Mouse (Mus musculus) cerebellum, postnatal 14 days (tissue): Measurements from ENCODE around the gene Crybg2.

ENCODE experiments used
- DNase-seq, 2 experiments: peaks; one replicate each; pipeline ENCODE4 v3.0.0; 2021; ENCODE audit warnings: mixed read lengths in 2 of 2

Gene Crybg2

DNA sequence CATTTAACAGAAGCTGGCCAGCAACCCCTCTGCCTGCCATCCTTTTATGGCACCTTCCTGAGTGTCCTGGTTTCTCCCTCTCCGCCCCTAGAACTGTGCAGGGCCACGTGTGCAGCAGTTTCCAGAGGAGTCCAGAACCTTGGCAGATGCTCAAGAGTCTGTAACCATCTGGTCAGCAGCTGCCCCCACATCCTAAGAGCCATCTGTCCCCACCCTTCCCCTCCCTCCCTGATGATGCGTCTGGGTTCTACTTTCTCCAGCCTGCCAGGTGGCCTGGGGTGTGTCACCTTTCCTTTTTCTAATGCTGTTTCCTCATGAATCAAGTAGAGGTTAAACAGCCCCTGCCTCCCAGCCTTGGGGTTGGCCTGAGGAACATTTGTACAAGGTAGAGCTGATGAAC is 61.7 kb downstream of the Crybg2 start:
- DNase-seq, result no peak

DNA sequence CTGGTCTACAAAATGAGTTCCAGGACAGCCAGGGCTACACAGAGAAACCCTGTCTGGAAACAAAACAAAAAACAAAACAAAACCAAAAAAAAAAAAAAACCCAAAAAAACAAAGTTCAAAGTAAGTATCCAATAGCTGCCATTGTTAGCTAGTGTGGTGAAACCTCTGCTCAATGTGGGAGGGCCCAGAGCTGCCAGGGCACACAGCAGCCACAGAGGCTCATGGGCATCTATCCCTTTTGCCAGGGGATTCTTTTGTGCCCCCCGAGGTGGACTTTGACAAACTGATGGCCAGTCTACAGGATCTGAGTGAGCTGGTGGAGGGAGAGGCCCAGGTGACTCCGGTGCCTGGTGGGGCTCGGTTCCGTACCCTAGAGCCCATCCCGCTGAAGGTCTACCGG is 62.5 kb downstream of the Crybg2 start:
- DNase-seq, result no peak

DNA sequence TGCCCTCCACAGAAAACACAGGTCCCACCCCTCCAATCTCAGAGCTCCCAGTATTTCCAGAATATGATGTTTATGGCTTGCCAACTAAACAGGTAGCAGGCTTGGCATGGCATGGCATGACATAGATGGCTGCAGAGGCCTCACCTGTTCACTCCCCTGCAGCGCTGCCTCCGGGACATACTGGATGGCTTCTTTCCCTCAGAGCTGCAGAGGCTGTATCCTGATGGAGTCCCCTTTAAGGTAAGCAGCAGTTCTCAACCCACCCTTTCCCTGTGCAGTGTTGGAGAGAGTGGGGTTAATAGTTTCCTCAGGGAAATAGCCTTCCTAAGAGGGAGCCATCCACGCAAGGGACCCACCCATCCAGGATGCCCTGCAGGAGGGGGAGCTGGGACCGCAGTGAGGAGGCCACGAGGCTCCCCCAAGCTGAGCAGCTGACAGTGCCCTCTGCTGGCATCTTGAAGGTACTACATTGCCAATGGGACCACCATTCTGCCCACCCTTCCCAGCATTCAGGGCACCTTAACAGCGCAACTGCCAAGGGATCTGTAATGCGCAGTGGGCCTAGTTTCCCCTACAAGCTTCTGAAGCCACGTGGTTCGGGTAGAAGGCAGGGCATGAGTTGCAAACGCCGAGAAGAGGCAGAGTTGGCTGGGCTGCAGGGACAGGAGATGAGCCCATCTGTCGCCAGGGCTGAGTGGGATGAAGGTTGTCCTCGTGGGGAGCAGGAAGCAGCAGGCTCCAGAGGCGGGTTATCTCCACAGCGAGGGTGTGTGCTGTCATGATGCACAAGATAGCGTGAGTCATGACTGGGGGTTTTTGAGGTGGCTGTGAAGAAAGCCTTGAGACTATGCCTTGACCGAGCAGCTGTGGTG is 63.3 kb downstream of the Crybg2 start:
- peak; percentile 71 to 76 for DNase-seq

DNA sequence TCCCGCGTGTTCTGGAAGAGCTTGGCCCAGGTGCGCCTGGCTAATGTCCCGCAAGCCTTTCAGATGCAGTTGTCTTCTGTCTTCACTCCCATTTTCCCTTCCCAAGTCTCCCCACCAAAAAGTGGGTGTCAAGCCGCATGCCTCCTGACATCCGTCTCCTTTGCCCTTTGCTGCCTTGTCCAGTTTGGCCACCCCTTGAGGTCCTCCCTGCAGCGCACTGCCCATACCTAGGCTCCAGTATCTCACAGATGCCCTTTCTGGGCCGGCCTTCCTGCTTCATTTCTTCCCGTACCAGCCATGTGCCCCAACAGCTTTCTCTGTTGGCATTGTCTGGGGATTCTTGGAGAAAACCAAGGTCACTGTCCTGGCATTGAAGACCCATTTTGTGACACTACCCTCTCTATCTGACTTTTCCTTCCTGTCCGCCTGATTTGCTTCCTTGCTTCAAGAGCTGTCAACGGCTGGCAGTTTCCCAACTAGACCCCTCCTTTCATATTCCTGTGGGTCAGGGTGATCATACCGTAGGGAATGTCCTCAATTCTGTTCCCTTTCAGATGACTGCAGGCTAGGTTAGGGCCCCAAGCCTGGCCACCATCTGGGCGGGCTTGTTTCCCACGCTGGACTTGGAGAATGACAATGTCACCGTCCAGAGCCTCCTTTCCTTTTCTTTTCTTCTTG is 64.9 kb downstream of the Crybg2 start:
- peak in 1 of 2 experiments; percentile 34 for DNase-seq

DNA sequence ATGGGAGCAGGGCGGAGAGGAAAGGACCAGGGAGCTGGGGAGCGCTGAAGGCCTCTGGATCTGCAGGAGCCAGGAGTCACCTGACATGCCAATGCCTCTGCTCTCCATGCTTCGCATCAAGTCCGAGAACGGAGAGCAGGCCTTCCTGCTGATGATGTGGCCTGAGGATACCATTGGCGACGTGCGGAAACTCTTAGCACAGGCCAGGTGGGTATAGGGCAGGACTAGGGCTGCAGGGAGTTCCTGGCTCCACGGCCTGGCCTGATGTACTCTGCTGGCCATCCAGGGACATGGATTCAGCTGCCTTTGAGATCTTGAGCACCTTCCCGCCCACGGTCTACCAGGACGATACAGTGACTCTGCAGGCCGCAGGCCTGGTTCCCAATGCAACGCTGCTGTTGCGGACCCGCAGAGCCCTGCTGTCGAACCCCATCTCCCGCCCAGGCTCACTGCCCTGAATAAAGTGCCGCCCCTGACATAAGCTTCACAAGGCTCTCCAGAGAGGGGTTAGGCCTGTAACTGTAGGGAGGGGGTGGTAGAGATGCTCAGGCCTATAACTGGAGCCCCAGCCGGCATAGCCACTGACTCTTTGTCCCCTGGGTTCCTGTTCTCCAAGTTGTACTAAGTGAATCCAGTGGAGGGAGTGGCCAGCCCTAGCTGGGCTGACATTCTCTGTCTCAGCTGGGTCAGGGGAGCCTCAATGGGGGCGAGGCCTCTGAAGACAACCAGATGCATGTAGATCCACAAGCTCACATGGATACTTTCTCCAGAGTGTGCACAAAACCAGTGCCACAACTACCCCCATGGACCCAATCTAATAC is 65.9 kb downstream of the Crybg2 start:
- no peak for DNase-seq

DNA sequence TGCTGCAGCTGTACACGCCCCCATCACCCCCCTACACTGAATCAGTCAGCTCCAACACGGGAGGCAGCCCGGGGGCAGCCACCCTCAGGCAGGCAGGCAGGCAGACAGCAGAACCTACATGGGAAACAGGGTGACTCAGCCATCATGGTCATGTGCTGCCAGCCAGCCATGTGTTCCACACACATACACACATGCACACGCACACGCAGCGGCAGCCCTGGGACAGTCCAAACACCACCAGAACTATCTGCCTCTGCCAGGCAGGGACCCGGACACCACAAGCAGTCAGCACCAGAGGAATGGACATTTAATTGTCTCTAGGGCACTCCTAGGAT is 66.5 kb downstream of the Crybg2 start:
- no peak for DNase-seq

DNA sequence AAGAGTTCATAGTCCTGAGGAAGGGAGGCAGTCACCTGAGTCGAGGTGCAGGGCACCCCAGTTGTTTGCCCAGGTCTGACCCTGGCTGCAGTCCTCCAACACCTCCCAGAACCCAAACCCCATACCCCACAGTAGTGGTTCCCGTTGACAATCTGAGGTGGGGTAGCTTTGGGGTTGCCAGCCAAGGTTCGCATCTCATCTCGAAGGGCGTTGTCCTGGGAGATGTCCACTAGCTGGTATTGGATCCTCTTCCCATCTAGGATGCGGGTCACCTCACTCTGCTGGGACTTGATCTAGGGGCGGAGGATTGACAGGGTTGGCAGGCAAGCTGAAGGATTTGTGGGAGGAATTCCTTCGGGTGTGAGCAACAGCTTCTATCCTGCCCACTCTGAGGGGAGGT is 67.2 kb downstream of the Crybg2 start:
- no peak for DNase-seq

DNA sequence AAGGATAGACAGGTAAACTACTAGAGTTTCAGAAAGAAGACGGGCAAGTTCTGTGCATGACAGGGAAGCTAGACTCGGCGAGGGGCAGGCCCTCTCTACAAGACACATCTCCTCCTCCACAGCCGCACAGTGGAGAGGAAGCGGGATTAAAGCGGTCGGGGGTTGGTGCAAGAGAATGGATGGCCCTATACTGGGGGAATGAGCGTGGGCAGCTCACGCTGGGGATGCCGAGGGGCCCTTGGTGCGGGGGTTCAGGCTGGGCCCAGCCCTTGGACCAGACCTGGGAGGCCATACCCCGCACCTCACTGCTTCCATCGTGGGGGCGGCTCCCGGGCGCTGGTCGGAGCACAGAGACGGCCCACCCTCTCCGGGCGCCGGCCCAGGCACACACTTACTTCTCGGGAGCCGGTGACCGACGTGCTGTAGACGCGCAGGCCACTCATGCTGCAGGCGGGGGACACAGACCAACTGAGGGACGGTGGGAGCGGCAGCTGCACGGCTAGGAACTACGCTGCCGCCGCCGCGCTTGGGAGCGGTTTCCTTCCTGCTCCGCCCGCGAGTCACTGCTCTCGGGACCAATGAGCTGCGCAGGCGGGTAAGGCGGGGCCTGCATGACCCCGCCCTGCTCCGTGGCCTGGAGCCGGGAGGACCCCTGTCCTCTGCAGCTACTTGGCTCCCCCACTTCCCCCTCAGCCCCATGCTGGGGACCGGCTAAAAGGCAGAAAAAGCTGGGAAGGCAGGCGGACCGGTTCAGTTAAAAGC is 67.8 kb downstream of the Crybg2 start, which contains the start of gene Sh3bgrl3:
Sh3bgrl3 (minus strand) TSS at position 569 of the 762 bp plus-strand sequence.
- peak; percentile 84 to 88 for DNase-seq

DNA sequence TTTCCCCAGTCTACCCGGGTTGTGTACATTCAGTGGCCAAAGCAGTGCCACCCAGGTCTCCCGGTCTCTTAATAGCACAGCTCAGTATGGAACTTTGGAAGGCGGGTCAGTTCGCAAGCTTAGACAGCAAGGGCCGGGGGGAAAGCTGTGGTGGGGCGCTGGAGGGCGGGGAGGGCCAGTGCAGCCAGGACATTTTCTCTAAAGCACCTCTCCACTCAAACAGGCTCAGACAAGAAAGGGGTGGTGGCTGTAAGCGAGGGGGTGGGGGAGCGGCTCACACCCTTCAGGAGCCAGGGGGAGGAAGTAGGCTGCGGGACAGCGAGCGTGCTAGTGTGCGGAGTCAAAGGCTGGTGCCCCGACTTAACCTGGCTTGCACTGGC is 68.4 kb downstream of the Crybg2 start:
- DNase-seq, result no peak

DNA sequence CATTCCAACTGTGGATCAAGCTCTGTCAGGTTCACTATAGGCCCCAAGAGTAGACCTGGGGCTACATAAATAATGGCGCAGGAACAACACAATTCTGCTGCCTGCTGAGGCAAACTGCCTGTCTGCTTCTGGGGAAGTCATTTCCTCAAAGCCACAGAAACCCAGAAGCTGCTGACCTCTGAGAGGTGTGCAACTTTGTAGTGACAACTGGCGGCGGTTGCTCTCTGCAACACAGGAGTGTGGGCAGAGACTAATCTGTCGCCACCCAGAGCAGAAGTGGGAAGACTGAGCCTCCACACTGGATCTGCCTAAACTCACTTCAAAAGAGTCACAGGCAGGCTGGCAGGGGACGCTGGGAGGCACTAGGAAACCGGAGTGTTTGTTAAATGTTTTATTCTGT is 68.9 kb downstream of the Crybg2 start:
- DNase-seq, result no peak

DNA sequence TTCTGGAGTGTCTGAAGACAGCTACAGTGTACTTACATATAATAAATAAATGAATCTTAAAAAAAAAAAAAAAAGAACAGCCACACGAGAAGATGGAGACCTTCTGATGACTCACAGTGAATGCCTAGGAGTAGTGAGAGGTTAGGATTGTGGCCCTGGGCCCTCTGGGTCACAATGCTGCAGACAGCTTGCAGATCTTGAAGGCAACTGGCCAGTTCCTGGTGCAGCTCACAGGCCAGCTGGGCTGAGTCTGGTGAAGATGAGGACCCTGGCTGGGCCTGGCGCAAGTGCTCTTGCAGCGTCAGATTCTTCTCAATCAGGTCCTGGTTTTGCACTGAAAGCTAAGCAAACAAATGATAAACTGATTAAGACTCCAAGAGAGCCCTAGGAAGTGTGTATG is 71.5 kb downstream of the Crybg2 start:
- DNase-seq, result no peak

DNA sequence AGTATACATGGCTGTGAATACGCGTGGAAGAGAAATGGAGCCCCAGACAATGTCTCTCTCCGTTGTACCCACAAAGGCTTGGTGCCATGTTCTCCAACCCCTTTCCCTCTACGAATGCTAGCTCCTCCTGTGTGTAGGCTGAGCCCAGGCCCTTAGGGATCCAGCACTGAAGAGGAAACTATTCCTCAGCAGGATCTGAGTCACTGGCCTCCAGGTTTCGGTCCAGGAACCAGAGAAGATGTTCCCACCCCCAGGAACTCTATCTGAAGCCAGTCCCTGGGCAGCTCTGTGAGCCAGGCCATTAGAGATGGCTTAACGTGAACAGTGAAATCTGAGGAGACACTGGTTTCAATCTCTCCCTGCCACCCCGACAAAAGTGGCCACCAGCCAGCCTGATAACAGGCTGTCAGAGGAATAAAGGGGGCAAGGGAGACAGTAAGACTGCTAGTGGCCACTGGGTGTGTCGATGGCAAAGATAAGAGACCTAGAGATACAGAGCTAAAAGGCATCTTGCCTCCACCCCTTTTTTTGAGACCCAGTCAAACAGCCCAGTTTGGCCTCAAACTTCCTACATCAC is 72.0 kb downstream of the Crybg2 start:
- no peak for DNase-seq

DNA sequence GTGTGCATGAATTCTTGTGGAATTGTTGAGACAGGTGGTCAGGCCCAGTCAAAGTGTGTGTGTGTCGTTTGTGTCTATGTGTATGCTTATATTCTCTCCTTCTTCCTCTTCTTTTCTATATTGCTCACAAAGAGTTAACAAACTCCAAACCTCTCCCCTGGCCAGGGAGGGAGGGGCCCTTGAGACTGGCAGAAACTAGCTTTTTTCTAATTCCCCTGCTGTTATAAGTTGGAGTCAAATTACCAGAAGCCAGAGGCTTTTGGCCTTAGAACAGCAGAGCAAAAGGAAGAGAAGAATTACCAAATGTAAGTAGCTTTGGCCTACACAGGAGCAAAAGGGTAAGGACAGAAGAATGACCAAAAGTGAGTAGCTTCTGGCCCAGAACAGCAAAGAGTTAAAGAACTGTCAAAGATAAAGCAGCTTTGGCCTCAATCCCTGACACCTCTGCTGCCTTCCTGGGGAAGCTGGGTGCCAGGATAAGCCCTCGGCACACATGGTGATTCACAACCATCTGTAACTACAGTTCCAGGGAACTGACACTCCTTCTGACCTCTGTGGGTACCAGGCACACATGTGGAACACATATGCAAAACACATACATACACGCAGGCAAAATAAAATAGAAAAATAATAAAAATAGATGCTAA is 75.8 kb downstream of the Crybg2 start:
- no peak for DNase-seq

DNA sequence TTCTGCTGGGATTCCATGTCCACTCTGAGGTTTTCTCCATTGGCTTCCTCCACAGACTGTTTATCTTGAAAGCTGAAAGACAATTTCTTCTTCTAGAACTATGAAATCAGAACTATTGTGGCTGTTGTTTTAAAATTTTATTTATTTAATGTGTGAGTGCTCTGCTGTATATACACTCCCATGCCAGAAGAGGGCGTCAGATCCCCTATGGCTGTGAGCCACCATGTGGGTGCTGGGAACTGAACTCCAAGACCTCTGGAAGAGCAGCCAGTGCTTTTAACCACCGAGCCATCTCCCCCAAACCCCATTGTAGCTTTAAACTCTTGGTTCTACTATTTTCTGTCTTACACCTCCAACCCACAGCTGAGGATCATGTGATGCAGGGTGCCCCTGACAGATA is 78.2 kb downstream of the Crybg2 start:
- no peak for DNase-seq
